Mouse (Mus musculus) kidney, embryonic 15.5 days (tissue): ENCODE measurements around the gene Tns1. TPM values are rescaled to one million over a fixed set of nuclear protein-coding genes. Genes with fewer than 3 reads are reported as not detected.

Source experiments
- ATAC-seq: fragments of 200-750 bp; cut with Nextera tagmentation; replicated peaks from 2 replicates; pipeline ENCODE4 v1.8.0; 2017; ENCODE audit warnings: moderate TSS enrichment; ENCODE audit not compliant: low FRiP score
- H3K27ac ChIP-seq: fragments of 300-500 bp; sonication (generic); 2 replicates; pipeline ENCODE4 v1.5.1; 2015; ENCODE audit warnings: mild to moderate bottlenecking, inconsistent platforms
- H3K27me3 ChIP-seq: fragments of 300-500 bp; sonication (generic); 2 replicates; pipeline ENCODE4 v1.6.1; 2015; ENCODE audit warnings: inconsistent platforms
- H3K36me3 ChIP-seq: fragments of 300-500 bp; sonication (generic); 2 replicates; pipeline ENCODE4 v1.6.1; 2015; ENCODE audit warnings: inconsistent platforms
- H3K4me1 ChIP-seq: fragments of 300-500 bp; sonication (generic); 2 replicates; pipeline ENCODE4 v1.6.1; 2015; ENCODE audit warnings: inconsistent platforms
- H3K4me2 ChIP-seq: fragments of 300-500 bp; sonication (generic); 2 replicates; pipeline ENCODE4 v1.6.1; 2015; ENCODE audit warnings: moderate library complexity, mild to moderate bottlenecking, inconsistent platforms
- H3K4me3 ChIP-seq: fragments of 300-500 bp; sonication (generic); replicated peaks from 2 replicates; pipeline ENCODE4 v1.5.1; 2015; ENCODE audit warnings: mild to moderate bottlenecking, inconsistent platforms
- H3K9ac ChIP-seq: fragments of 300-500 bp; sonication (generic); 2 replicates; pipeline ENCODE4 v1.6.1; 2015; ENCODE audit warnings: mild to moderate bottlenecking, inconsistent platforms
- H3K9me3 ChIP-seq: fragments of 300-500 bp; sonication (generic); replicated peaks from 2 replicates; pipeline ENCODE4 v1.6.1; 2016; ENCODE audit warnings: inconsistent platforms
- WGBS: fragments of 180-500 bp; shearing (Covaris S2); methylation state at CpG from one replicate; pipeline ENCODE4 v1.1.7; 2015; ENCODE audit warnings: mixed read lengths; 5-methylcytosine and 5-hydroxymethylcytosine counted together
- polyA plus RNA-seq: library from polyadenylated mRNA; unstranded; fragments of >200 nt; fragmentation: Nextera tagmentation; extraction: Ambion mirVana; gene quantifications from 2 replicates; pipeline ENCODE4 v1.2.1, GENCODE M21; 2015

The Tns1 gene
- polyA plus RNA-seq, 1 experiment from 2014 or later: 70.9 TPM

- Histone ChIP-seq H3K4me1 (peaks cover 67% of the 10 kb centered on the region), H3K36me3 (peaks cover 18% of the 10 kb centered on the region), H3K27ac (peak overlapping the region; percentile 76), H3K9ac (no peak overlapping the region), H3K4me3 (no peak overlapping the region), H3K27me3 (no peaks in the 10 kb centered on the region), H3K4me2 (no peak overlapping the region), H3K9me3 (no peaks in the 10 kb centered on the region)
- WGBS: 27% methylated on average over 8 of the region's 8 CpGs
- peak; percentile 48 for ATAC-seq
Measured at GRCm38 (mm10) chr1:74015513-74016234, 108.6 kb downstream of the Tns1 start.

DNA sequence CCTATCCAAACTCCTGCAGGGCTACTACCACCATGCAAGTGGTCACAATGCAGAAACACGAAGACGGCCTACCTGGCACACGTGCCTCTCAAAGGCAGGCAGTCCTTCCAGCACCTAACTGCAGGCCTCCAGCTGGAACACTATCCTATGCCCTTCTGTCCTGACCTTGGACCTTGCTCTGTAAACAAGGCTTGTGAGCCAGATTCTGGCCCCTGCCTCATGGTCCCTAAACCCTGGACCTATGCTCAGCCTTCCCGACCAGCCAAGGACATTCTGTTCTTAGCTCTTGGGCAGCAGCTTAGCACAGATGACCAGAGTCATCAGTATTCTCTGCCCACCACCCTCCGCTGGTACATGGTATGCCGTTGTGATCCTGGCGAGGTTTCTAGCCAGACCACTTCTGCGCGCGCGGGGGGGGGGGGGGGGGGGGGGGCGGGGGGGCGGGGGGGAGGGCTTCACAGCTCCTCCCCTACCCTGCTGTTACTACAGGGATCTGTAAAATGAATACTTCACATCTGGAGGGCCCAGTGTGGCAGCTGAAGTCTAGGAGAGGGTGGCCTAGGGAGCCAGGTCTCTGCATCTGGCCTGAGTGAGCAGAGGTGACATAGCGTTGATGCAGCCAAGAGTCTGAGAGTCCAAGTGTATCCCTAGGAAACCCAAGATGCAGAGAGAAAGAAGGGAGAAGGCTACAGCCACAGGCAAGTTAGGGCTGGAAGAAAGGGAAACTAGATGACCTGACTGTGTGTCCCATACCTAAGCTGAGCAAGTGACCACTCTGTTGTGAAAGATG is 109.5 kb downstream of the Tns1 start:
- Histone ChIP-seq H3K36me3 (peaks cover 22% of the 10 kb centered on the region), H3K4me2 (no peak overlapping the region), H3K9ac (no peak overlapping the region), H3K4me1 (peaks cover 65% of the 10 kb centered on the region), H3K27ac (peak overlapping the region; percentile 76), H3K27me3 (no peaks in the 10 kb centered on the region), H3K4me3 (no peak overlapping the region), H3K9me3 (no peaks in the 10 kb centered on the region)
- ATAC-seq: no peak
- 57% methylated on average over 8 of the region's 14 CpGs for WGBS

DNA sequence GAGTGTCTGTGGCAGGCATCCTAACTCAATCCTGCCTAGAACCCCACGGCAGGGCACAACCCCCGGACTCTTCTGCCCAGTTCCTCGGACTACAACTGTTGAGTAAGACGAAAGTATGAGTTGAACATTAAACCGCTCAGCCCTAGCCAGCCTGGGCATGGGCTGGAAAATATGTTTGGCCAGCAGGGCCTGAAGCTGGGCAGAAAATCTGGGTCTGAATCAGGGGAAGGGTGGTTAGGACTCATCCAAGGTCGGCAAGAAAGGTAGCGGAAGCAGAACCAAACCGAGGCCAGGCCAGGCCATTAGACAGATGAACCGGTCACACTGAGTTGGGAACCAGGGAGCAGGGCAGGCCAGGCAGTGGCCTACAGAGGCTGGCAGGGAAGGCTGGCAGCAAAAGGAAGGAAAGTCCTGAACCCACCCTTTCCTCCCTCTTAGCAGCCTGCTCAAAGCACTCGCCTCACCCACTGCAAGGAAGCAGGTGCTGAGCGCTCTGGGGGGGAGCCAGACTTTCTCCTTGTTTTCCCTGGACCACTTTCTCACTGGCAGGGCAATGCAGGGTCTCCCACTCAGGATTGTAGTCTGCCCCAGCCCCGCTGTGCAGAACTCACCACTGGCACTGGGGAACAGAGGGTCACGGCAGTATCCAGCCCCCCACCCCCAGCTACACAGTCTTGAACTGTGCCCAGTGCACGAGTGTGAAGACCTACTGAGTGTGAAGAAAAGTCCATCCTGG is 110.8 kb downstream of the Tns1 start:
- Histone ChIP-seq H3K4me3 (no peak overlapping the region), H3K27me3 (no peaks in the 10 kb centered on the region), H3K4me1 (peaks cover 78% of the 10 kb centered on the region), H3K36me3 (peaks cover 22% of the 10 kb centered on the region), H3K9ac (no peak overlapping the region), H3K9me3 (no peaks in the 10 kb centered on the region), H3K27ac (peak overlapping the region; percentile 76), H3K4me2 (no peak overlapping the region)
- WGBS: 70% methylated on average over 14 of the region's 14 CpGs
- peak; percentile 52 for ATAC-seq

DNA sequence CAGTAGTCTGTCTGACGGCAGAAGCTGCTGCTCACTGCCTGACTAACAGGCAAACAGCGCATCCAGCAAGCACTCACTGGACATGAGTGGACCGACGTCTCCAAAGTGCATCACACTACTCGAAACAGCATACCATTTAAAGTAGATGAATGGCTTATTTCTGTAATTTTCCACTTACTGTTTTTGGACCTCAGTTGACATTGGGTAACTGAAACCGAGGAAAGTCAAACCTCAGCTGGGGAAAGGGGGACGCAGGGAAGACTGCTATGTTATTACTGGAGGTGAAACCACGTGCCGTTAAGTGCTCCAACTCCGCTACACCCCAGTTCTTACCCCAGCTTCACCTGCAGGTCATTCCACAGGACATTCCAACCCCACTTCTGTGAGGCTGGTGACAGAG is 111.5 kb downstream of the Tns1 start:
- H3K4me1 ChIP-seq: peaks cover 78% of the 10 kb centered on the region
- no peak overlapping the region for H3K4me3 ChIP-seq
- ATAC-seq: no peak
- H3K27ac ChIP-seq: peak overlapping the region; percentile 76
- WGBS: 60% methylated on average over 10 of the region's 10 CpGs
- H3K36me3 ChIP-seq: peaks cover 22% of the 10 kb centered on the region
- no peaks in the 10 kb centered on the region for H3K27me3 ChIP-seq
- no peak overlapping the region for H3K9ac ChIP-seq
- H3K9me3 ChIP-seq: no peaks in the 10 kb centered on the region
- no peak overlapping the region for H3K4me2 ChIP-seq

- Histone ChIP-seq H3K9me3 (no peaks in the 10 kb centered on the region), H3K4me1 (peaks cover 56% of the 10 kb centered on the region), H3K4me2 (no peak overlapping the region), H3K36me3 (peaks cover 22% of the 10 kb centered on the region), H3K9ac (no peak overlapping the region), H3K4me3 (no peak overlapping the region), H3K27me3 (no peaks in the 10 kb centered on the region), H3K27ac (peak overlapping the region; percentile 85)
- 87% methylated on average over 3 of the region's 3 CpGs for WGBS
- no peak for ATAC-seq
Measured at GRCm38 (mm10) chr1:74009495-74009894, 114.8 kb downstream of the Tns1 start.

DNA sequence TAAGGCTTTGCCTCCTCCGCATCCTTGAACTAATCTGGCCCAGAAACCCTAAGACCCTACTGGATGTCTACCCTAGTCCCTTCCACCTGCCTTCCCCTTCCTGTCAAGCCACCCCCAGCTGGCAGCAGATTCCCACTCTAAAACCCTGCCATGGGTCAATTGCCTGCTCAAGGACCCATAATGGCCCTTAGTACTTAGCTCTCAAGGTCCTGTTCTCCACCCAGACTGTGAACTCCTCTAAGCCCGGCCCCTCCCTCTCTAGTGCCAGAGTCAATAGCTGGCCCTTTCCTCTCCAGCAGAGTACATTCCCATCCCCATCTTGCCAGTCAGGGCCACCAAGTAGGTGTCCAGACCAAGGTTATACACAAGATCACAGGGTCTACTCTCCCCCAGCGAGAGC is 115.3 kb downstream of the Tns1 start:
- ATAC-seq: no peak
- H3K36me3 ChIP-seq: peaks cover 22% of the 10 kb centered on the region
- H3K27me3 ChIP-seq: no peaks in the 10 kb centered on the region
- 73% methylated on average over 3 of the region's 3 CpGs for WGBS
- no peak overlapping the region for H3K4me3 ChIP-seq
- H3K27ac ChIP-seq: peak overlapping the region; percentile 85
- no peaks in the 10 kb centered on the region for H3K9me3 ChIP-seq
- H3K4me2 ChIP-seq: no peak overlapping the region
- H3K9ac ChIP-seq: no peak overlapping the region
- peaks cover 51% of the 10 kb centered on the region for H3K4me1 ChIP-seq

GRCm38 (mm10) chr1:74008498-74008897 is 115.8 kb downstream of the Tns1 start:
- Histone ChIP-seq H3K4me1 (peaks cover 49% of the 10 kb centered on the region), H3K27ac (peak overlapping the region; percentile 85), H3K4me2 (0 out of 2 replicates have a peak overlapping the region, but pooled peaks have one; percentile 10), H3K36me3 (peaks cover 22% of the 10 kb centered on the region), H3K4me3 (no peak overlapping the region), H3K9ac (no peak overlapping the region), H3K27me3 (no peaks in the 10 kb centered on the region), H3K9me3 (no peaks in the 10 kb centered on the region)
- 18% methylated on average over 5 of the region's 5 CpGs for WGBS
- ATAC-seq: peak; percentile 64

DNA sequence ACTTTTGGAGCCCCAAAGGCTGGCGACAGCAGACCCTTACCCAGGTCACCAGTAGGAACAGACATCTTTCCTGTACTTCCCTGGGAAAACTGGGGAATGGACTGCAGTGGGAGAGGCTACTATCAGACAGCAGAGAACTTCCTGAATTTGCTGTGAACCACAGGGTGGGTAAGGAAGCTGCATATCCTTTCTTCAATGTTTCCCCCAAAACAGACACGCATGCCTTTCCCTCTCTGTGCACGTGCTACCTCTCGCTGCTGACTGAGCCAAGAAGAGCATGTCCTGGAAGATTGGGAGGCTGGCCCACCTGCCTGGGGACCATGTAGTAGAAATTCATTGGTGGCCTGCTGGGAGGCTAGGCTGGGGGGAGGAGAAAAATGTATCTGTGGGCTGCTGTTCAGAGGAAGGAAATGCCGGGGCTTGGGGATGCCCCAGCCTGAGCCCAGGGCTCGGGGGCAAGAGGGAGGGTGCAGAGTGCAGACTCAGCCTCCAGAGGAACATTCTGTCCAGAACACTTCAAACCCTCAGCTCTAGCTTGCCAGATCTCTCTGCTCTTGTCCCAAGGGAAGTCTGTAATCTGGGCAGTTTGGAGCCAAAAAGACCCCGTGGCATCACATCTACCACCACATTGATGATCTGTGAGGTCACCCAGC is 116.7 kb downstream of the Tns1 start:
- peaks cover 16% of the 10 kb centered on the region for H3K36me3 ChIP-seq
- H3K27me3 ChIP-seq: no peaks in the 10 kb centered on the region
- peak overlapping the region; percentile 85 for H3K27ac ChIP-seq
- no peak for ATAC-seq
- 59% methylated on average over 7 of the region's 7 CpGs for WGBS
- H3K4me1 ChIP-seq: peaks cover 39% of the 10 kb centered on the region
- no peak overlapping the region for H3K9ac ChIP-seq
- no peaks in the 10 kb centered on the region for H3K9me3 ChIP-seq
- no peak overlapping the region for H3K4me2 ChIP-seq
- no peak overlapping the region for H3K4me3 ChIP-seq

DNA sequence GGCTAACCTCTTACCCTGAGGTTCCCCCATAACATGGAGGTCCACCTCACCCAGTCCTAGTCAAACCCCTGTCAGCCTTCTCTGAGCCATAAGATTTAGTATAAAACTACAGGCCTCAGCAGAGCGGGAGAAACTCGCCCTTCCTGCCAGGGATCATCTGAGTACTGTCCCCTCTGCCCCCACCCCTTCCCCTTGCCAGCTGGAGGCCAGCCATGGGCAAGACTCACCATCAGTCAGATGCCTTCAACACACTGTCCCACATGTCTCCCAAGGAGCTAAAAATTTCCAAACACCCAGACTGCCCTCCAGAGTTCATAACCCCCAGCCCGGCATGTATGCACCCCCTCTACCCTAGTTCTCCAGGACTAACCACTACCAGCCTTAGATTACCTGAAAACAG is 119.2 kb downstream of the Tns1 start:
- Histone ChIP-seq H3K4me2 (no peak overlapping the region), H3K36me3 (no peaks in the 10 kb centered on the region; the same call in 1 of the 2 replicates), H3K4me1 (peaks cover 56% of the 10 kb centered on the region), H3K9ac (no peak overlapping the region), H3K27me3 (no peaks in the 10 kb centered on the region), H3K27ac (no peak overlapping the region), H3K4me3 (no peak overlapping the region), H3K9me3 (no peaks in the 10 kb centered on the region)
- WGBS: 54% methylated on average over 3 of the region's 3 CpGs
- ATAC-seq: no peak

GRCm38 (mm10) chr1:74003723-74004122 is 120.5 kb downstream of the Tns1 start:
- H3K4me3 ChIP-seq: no peak overlapping the region
- H3K27ac ChIP-seq: no peak overlapping the region
- no peak overlapping the region for H3K9ac ChIP-seq
- 73% methylated on average over 2 of the region's 2 CpGs for whole genome bisulfite sequencing
- H3K9me3 ChIP-seq: no peaks in the 10 kb centered on the region
- no peak for ATAC-seq
- H3K4me2 ChIP-seq: no peak overlapping the region
- peaks cover 56% of the 10 kb centered on the region for H3K4me1 ChIP-seq
- H3K36me3 ChIP-seq: peaks cover 11% of the 10 kb centered on the region; the same call in 1 of the 2 replicates
- no peaks in the 10 kb centered on the region for H3K27me3 ChIP-seq

- Histone ChIP-seq H3K9me3 (no peaks in the 10 kb centered on the region), H3K9ac (no peak overlapping the region), H3K4me2 (no peak overlapping the region), H3K4me3 (no peak overlapping the region), H3K27me3 (no peaks in the 10 kb centered on the region), H3K36me3 (peaks cover 23% of the 10 kb centered on the region), H3K27ac (peak overlapping the region; percentile 91; the same call in 1 of the 2 replicates), H3K4me1 (peaks cover 44% of the 10 kb centered on the region)
- 51% methylated on average over 10 of the region's 10 CpGs for WGBS
- ATAC-seq: peak; percentile 41; the same call in 1 of the 2 replicates
Measured at GRCm38 (mm10) chr1:74001449-74001820, 122.8 kb downstream of the Tns1 start.
